In the genomic region with DNA sequence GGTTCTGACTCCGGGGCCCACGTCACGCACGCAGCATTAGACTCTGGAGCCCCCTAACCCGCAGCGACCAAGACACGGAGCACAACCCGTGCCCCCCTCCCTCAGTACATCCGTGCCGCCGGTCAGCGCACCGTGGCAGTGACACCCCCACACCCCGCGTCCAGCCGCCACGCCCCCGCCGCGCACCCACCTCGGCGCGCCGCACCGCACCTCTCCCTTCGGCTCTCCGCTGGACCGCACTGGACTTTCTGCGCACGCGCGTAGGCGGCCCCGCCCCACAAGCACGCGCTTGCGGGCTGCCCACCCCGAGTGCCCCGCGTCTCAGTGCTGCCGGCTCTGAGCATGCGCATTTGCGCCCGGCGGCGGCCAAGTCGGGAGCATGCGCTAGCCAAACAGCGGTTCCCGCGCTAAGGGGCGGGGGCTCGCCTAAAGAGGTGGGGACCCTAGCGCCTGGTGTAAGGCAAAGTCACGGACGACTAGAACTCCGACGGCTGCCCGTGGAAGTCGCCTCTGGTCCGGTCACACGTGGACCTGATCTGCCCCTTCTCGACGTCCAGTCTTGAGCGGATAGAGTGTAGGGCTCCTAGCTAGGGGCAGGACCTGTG, we compare ENCODE assay signal across 8 mouse cellular contexts. TPM values are rescaled to one million over a fixed set of nuclear protein-coding genes. Genes with fewer than 3 reads are reported as not detected.
A peak's percentile ranks its signal among the peaks of the same experiment; 100 is the strongest.
DNase-seq lines count a peak whose midpoint lies in the region; ATAC-seq and TF ChIP-seq lines count a peak whose summit lies in the region.

A gene (minus strand): TSS at position 279 of the 605 bp plus-strand sequence.

- H3K4me2 ChIP-seq in embryonic facial prominence, embryonic 12.5 days (replicated peaks): peak within 1 kb of the TSS; percentile 92
- peak within 1 kb of the TSS; percentile 86 for H3K4me2 ChIP-seq in midbrain, embryonic 12.5 days (replicated peaks)

- H3K4me3 ChIP-seq in embryonic facial prominence, embryonic 12.5 days: peak within 1 kb of the TSS; percentile 63
- H3K4me3 ChIP-seq in limb, embryonic 10.5 days: peak within 1 kb of the TSS; percentile 70
- H3K4me3 ChIP-seq in midbrain, embryonic 12.5 days: peak within 1 kb of the TSS; percentile 71
- H3K4me3 ChIP-seq in small intestine, adult 2 months (ENCODE audit: low read depth, low read length): peak within 1 kb of the TSS; percentile 76

- TF ChIP-seq CTCF in small intestine, adult 2 months (IDR thresholded peaks at IDR 0.05; ENCODE audit: extremely low read depth, insufficient read length, insufficient replicate concordance, low read depth, low read length): no peak

- peak within 1 kb of the TSS; percentile 66 for H3K27ac ChIP-seq in embryonic facial prominence, embryonic 12.5 days
- peak within 1 kb of the TSS; percentile 87 for H3K27ac ChIP-seq in limb, embryonic 10.5 days
- peak within 1 kb of the TSS; percentile 74 for H3K27ac ChIP-seq in midbrain, embryonic 12.5 days (replicated peaks)
- peak within 1 kb of the TSS; percentile 94 for H3K27ac ChIP-seq in small intestine, adult 2 months (ENCODE audit: insufficient read depth, low read depth, low read length)

- no peaks in the 10 kb centered on the region for H3K27me3 ChIP-seq in embryonic facial prominence, embryonic 12.5 days
- H3K27me3 ChIP-seq in limb, embryonic 10.5 days (ENCODE audit: low read depth, poor library complexity, severe bottlenecking): peaks cover 22% of the 10 kb centered on the region
- peaks cover 41% of the 10 kb centered on the region for H3K27me3 ChIP-seq in midbrain, embryonic 12.5 days
- peaks cover 23% of the 10 kb centered on the region for H3K27me3 ChIP-seq in small intestine, adult 2 months (ENCODE audit: control insufficient read depth, insufficient read depth, low read length)

- no peaks in the 10 kb centered on the region for H3K36me3 ChIP-seq in embryonic facial prominence, embryonic 12.5 days
- H3K36me3 ChIP-seq in limb, embryonic 10.5 days: peaks cover 4% of the 10 kb centered on the region; the same call in 1 of the 2 replicates
- no peaks in the 10 kb centered on the region for H3K36me3 ChIP-seq in midbrain, embryonic 12.5 days
- no peaks in the 10 kb centered on the region for H3K36me3 ChIP-seq in small intestine, adult 2 months (ENCODE audit: control insufficient read depth, insufficient read depth, low read length)

- H3K4me1 ChIP-seq in embryonic facial prominence, embryonic 12.5 days: peaks cover 64% of the 10 kb centered on the region
- H3K4me1 ChIP-seq in limb, embryonic 10.5 days: peaks cover 66% of the 10 kb centered on the region
- H3K4me1 ChIP-seq in midbrain, embryonic 12.5 days: peaks cover 77% of the 10 kb centered on the region
- H3K4me1 ChIP-seq in small intestine, adult 2 months (ENCODE audit: control insufficient read depth, insufficient read depth, insufficient read length, low read length): peaks cover 49% of the 10 kb centered on the region

- H3K9ac ChIP-seq in embryonic facial prominence, embryonic 12.5 days: peak within 1 kb of the TSS; percentile 86
- peak within 1 kb of the TSS; percentile 70 for H3K9ac ChIP-seq in midbrain, embryonic 12.5 days (replicated peaks)

- under 1% methylated on average over 65 of the region's 65 CpGs for WGBS in embryonic facial prominence, embryonic 12.5 days
- under 1% methylated on average over 65 of the region's 65 CpGs for WGBS in limb, embryonic 10.5 days
- under 1% methylated on average over 65 of the region's 65 CpGs for WGBS in midbrain, embryonic 12.5 days
- WGBS in small intestine, adult 2 months: 1% methylated on average over 65 of the region's 65 CpGs

- peak; percentile 15; the same call in 1 of the 2 replicates for TF ChIP-seq POLR2A in small intestine, adult 2 months (IDR thresholded peaks at IDR 0.05; ENCODE audit: low read depth, low read length)

- peak; percentile 83 for DNase-seq in 3T3-L1 (ENCODE audit: low read depth, low spot score)
- peak; percentile 96 to 98 for DNase-seq in adrenal gland, postnatal 36 days
- peak; percentile 99 for DNase-seq in heart, adult 11 months
- peak; percentile 91 for DNase-seq in kidney, adult 18-20 months
- DNase-seq in limb, embryonic 10.5 days (ENCODE audit: low spot score): peak; percentile 97

- H3K9me3 ChIP-seq in embryonic facial prominence, embryonic 12.5 days: no peaks in the 10 kb centered on the region
- H3K9me3 ChIP-seq in limb, embryonic 10.5 days (replicated peaks): no peaks in the 10 kb centered on the region
- no peaks in the 10 kb centered on the region for H3K9me3 ChIP-seq in midbrain, embryonic 12.5 days

- peak; percentile 65 for ATAC-seq in embryonic facial prominence, embryonic 12.5 days (ENCODE audit: insufficient number of reproducible peaks, insufficient read depth, low FRiP score, low TSS enrichment)
- peak; percentile 65 for ATAC-seq in midbrain, embryonic 12.5 days (ENCODE audit: low FRiP score, low read depth)

RNA-seq across cellular contexts. Expression of the gene that starts here (rescaled TPM):
- total RNA-seq in adrenal gland, postnatal 36 days (2021): 10 to 100 TPM; 10.9 to 18.8 TPM
- polyA plus RNA-seq in embryonic facial prominence, embryonic 12.5 days (2016; fragmentation: Nextera tagmentation; extraction: Ambion mirVana): 8.7 and 8.9 TPM in 2 replicates
- polyA plus RNA-seq in limb, embryonic 10.5 days (2016; fragmentation: Nextera tagmentation; extraction: Ambion mirVana): 3.9 and 8.7 TPM in 2 replicates
- polyA plus RNA-seq in midbrain, embryonic 12.5 days (2016; fragmentation: Nextera tagmentation; extraction: Ambion mirVana): 14.2 and 14.8 TPM in 2 replicates
- polyA plus RNA-seq in small intestine, adult 2 months (2012; rRNA removed): 11.4 and 62.9 TPM in 2 replicates

Comparison
In these comparisons a context has a peak if more than half of its experiments do, and no peak if none do; other contexts are left out.
1. Peak in every context shown above with its lines: DNase-seq, ATAC-seq, H3K4me3 ChIP-seq and H3K27ac ChIP-seq.